Mouse (Mus musculus): ENCODE results near the gene Prdx3.
"Not testable (repeated sequence)": the region's sequence is repeated elsewhere in the genome, so short reads cannot be mapped to it uniquely, and the experiment has no call there.

Gene Prdx3

DNA sequence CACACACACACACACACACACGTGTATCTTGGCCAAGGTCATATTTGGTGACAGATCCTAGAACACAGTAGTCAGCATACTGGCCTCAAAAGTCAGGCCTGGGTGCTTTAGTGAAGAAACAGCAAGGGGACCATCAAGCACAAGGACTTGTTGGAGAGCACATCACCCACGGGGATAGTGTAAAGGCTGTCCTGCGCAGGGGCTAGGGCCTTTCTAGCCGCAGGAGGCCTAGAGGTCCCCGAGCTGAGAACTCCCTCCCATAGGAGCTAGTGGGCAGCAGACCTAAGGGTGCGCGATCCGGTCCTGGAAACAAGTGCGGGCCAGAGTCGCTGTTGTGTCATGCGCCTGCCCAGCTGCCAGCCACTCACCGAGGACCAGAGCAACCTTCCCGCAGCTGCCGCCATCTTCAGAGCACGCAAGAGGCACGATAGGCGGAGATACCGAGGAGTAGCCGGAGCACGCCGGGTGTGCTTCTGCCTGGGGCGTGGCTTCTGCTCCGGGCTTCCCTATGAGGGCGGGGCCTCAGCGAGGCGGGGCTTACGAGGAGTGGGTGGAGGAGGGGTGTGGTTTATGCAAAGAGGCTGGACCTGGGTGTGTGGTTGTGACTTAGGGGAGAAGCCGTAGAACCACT lies at the start of gene Prdx3:
Gene Prdx3 (minus strand): TSS at position 493 of the 631 bp plus-strand sequence.
- DNase-seq, result peak; percentile 98

DNA sequence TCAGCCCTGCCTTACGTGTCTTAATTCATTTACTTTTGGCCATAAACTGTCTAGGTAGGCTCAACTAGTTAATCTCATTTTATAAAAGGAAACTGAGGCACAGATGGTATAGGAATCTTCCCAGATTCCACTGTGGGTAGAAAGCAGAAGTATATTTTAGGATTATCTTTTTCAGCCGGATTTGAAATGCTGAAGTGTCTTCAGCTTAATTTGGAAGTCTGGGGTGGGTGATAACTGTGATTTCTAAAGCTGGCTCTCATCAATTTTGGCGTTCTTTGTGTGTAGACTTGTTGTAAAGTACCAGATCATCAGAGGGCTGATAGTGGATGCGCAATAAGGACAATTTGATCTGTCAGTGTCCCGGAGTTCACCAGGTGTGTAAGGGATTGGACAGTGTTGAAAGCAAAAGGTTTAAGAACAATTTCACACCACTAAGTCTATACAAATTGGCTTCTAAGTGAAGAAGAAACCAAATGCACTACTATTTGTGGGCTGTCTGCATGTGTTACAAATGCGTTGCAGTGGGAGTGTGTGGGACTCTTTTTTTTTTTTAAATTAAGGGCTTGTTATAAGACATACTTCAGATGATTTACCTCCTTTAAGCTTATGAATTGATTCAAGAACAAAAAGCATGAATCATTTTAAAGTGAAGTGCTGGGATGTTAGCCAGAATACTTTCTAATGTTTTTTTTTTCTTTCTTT lies 42.7 kb upstream of the Prdx3 start:
- DNase-seq, result no peak

- DNase-seq, result no peak
Measured at GRCm38 (mm10) chr19:60915862-60916261, 41.5 kb upstream of the Prdx3 start.

DNA sequence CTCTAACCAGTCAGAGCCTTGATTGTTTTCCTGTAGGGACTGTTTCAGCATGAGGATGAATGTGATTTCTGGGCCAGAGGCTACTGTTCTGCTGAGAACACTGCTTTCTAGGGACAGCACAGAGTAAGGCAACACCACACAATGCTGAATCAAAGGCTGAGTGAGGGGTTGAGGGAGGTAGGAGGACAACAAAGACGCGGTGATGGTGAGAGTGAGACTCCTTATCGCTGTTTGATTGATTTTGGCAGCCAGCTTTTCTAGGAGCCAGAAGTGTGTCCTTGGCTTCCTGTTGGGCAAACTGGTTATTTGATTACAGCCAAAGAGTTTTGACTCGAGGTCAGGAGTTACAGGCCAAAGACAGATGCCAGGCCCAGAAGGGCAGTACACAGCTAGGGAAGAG lies 40.9 kb upstream of the Prdx3 start:
- no peak for DNase-seq

DNA sequence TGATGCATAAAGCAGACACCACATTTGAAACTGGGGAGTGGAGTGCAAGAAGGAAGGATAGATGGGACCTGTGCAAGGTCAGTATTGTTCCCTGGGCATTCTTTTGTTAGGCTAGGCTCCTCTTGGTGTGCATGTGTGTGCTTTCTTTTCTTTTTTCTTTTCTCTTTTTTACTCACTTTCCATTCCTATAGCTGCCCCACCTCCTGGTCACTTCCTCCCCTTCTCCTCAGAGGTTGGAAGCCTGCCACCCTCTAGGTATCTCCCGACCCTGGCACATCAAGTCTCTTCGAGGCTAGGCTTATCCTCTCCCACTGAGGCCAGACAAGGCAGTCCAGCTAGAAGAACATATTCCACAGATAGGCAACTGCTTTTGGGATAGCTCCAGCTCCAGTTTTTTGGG lies 37.3 kb upstream of the Prdx3 start:
- no peak for DNase-seq

DNA sequence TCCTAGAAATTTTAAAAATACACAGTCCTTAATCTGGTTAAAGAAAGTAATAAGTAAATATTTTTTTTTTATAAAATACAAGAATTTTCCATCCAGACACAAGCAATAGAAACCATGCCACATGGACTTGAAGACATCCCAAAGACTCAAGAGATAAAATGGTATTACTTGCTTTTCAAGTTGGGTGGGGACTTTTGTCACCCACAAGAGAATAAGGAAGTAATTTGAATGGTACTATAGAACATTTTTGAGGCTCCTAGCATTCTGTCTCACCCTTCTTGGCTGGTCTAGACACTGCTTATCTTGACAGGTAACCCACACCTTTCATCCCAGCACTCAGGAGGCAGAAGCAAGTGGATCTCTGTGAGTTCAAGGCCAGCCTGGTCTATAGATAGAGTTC lies 35.9 kb upstream of the Prdx3 start:
- DNase-seq, result no peak

- no peak for DNase-seq
Measured at GRCm38 (mm10) chr19:60905477-60905876, 31.1 kb upstream of the Prdx3 start.

- DNase-seq, result no peak
Measured at GRCm38 (mm10) chr19:60903971-60904370, 29.6 kb upstream of the Prdx3 start.

GRCm38 (mm10) chr19:60903139-60903538 lies 28.8 kb upstream of the Prdx3 start:
- no peak for DNase-seq

- no peak for DNase-seq
Measured at GRCm38 (mm10) chr19:60895251-60895880, 21.0 kb upstream of the Prdx3 start.

DNA sequence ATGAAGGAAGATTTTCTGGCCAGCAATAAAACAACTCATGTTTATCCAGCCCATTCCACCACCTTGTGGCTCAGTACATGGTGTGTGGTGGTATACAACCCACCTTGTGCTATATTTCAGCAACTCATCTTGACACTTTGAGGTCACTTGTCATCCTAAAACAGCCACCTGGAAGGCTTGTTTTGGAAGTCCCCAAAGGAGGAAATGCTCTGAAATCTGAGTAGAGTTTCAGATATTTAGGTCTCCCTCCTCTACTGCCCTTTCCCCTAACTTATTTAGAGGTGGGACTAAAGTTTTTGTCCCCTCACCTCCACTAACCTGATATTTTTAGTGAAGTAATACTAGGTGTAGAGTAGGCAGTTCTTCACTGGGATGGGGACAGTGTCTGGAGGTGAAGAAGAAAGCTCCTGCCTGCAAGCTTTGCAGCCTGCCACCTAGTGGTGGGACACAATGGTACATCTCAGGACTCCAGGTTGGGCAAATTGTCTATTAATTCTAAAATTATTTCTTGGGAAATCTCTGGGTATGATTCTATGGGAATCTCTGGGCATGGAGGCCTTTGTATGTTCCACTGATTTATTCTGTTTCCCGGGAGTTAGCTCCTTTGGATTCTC lies 17.7 kb upstream of the Prdx3 start:
- DNase-seq, result peak; percentile 79 to 89

DNA sequence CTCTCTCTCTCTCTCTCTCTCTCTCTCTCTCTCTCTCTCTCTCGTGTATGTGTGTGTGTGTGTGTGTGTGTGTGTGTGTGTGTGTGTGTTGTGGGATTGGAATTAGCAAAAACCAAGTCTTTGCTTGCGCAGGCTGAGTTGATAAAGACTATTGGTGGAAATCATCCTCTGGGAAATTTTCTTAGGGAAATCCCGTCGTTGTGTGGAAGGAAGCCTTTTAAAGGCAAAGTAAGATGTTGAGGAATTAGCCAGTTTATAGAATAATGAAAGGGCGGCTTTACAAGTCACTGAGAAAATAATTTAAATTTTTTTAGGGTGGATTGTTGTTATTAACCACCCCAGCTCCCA lies 16.7 kb upstream of the Prdx3 start:
- peak in 1 of 2 experiments; percentile 12 for DNase-seq

- no peak for DNase-seq
Measured at GRCm38 (mm10) chr19:60890391-60891122, 16.2 kb upstream of the Prdx3 start.

DNA sequence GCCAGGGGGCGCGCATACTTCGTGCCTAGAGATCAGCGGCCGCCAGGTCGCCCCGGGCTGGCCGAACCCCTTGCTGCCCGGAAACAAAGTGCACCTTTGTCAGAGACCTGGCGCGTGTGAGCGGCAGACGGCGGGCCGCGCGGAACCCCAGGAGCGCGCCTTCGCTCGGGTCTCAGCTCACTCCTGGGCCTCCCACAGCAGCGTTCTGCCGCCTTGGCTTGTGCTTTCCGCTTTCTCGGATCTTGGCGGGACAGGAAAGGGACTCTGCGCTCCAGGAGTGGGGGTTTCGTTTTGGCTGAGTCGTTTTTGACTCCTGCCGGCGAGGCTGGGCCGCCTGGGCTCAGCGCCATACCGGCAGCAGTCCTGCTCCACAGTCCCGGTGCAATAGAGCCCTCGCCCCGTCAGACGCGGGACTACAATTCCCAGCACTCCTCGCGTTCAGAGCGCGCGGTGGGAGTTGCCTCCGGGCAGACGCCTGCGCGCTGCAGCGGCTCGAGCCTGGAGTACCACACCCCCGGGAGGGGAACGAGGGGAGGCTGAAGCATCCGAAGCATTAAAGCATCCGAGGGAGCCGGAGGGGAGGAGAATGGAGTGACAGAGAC lies 15.5 kb upstream of the Prdx3 start, which contains the start of gene Grk5:
Gene Grk5 (plus strand): TSS at position 36 of the 602 bp plus-strand sequence.
- DNase-seq, result peak; percentile 97 to 98

- DNase-seq, result peak; percentile 84 to 91
Measured at GRCm38 (mm10) chr19:60889101-60889713, 14.9 kb upstream of the Prdx3 start.

GRCm38 (mm10) chr19:60887637-60888036 lies 13.3 kb upstream of the Prdx3 start:
- no peak for DNase-seq

DNA sequence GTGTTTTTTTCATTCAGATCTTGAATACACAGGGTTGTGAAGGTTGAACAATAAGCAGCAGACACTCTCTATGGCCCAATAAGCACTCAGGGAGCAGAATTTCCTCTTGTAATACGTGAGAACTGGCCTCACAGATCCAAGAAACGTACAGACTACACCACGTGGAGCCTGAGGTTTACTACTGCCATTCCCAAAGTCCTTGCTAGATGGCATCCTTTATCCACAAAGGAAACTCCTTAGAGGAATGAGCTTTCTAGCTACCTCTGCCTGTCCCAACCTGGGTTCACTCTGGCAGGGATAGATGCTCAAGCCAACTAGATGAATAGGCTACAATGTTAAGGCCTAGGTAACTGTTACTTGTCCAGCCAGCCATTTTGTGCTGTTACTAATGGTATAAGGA lies 8.8 kb upstream of the Prdx3 start:
- peak in 1 of 2 experiments; percentile 59 for DNase-seq

DNA sequence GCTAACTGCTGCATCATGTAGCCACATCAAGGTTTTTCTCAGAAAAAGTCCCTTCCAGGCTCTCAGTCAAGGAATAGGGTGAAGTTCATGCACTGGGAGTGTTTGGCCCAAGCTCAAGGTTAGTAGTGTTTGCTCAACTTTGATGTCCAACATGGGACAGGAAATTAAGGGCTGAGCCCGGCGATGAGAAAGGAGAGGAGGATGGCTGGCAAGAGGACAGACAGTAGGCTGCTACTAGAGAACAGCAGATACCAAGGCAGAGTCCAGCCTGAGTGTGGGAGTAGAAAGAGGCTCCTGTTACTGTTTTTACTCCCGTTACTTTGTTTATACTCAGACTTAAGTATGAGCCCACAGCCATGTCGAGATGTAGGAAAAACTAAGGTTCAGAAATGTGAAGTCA lies 855 bp downstream of the Prdx3 start:
- peak; percentile 18 to 59 for DNase-seq

GRCm38 (mm10) chr19:60872272-60872671 lies 2.1 kb downstream of the Prdx3 start:
- no peak for DNase-seq

GRCm38 (mm10) chr19:60871366-60871765 lies 3.0 kb downstream of the Prdx3 start:
- no peak for DNase-seq

GRCm38 (mm10) chr19:60870489-60870888 lies 3.9 kb downstream of the Prdx3 start:
- DNase-seq, result no peak

- DNase-seq, result not testable (repeated sequence)
Measured at GRCm38 (mm10) chr19:60866169-60866568, 8.2 kb downstream of the Prdx3 start.
